Mouse (Mus musculus): ENCODE data around the gene Arrdc2. TPM values are rescaled to one million over a fixed set of nuclear protein-coding genes. Genes with fewer than 3 reads are reported as not detected.

Gene Arrdc2
- 10 to 100 TPM; 15.0 to 18.7 TPM for total RNA-seq (2021)

DNA sequence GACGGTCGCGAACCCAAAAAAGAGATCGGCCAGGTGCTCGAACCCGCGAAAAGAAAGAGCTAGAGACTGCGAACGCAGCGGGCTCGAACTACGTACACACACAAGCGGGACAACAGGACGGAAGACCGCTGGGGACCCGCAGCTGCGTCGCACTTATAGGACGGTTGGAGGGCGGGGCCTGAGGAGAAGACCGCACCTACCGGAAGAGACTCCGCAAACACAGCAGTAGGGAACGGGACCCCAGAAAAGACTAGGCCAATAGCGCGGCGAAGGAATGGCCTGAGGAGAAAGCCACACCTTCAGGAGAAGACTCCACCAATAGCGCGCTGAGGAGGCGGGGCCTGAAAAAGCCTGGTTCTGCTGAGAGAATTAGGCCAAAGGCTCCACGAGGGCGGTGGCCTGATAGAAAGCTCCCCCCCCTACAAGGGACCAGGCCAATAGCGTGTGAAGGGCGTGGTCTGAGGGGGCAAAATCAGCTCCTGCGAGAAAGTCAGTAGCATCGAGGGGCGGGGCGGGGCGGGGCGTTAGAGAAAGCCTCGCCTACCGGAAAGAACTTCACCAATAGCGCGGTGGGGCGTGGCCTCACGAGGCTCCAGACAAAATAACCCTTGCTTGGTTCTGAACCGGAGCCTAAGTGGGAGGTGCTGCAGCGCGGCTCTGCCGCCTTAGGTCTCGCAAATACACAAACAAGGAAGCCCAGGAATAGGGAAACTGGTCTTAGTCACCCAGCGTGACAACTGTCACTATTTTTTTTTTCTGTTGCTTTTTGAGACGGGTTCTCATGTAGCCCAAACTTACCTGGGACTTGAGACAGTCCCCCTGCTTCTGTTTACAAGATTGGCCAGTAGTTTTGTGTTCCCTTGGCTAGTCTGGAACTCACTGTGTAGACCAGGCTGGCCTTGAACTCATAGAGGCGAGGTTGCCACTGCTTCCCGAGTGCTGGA, at the start of gene Arrdc2:
Arrdc2 (minus strand) TSS at position 313 of the 944 bp plus-strand sequence.
- peak; percentile 84 to 89 for DNase-seq (ENCODE audit: extremely low spot score in 1 of 2, low spot score in 1 of 2)

GRCm38 (mm10) chr8:70887669-70888068, 48.1 kb upstream of the Arrdc2 start:
- no peak for DNase-seq (ENCODE audit: extremely low spot score in 1 of 2, low spot score in 1 of 2)

DNA sequence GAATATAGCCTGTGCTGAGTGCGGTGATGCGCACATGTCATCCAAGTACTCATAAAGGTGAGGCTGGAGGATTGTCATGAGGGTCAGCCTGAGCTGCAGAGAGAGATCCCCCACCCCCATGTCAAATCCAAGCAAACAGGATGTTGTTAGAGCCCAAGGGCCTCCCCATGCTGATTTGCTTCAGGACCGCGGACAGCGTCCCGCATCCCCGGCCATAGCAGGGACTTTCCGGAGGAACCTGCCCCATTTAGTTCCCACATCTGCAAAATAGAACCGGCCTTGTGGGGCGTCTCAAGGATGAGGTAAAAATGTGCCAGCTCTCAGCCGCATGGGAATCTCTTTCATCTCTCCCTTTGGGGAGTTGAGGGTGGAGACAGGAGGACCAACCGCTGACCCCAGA, 46.1 kb upstream of the Arrdc2 start:
- DNase-seq (ENCODE audit: extremely low spot score in 1 of 2, low spot score in 1 of 2), result no peak

- no peak for DNase-seq (ENCODE audit: extremely low spot score in 1 of 2, low spot score in 1 of 2)
Measured at GRCm38 (mm10) chr8:70884683-70885082, 45.2 kb upstream of the Arrdc2 start.

- DNase-seq (ENCODE audit: extremely low spot score in 1 of 2, low spot score in 1 of 2), result no peak
Measured at GRCm38 (mm10) chr8:70884186-70884585, 44.7 kb upstream of the Arrdc2 start.

DNA sequence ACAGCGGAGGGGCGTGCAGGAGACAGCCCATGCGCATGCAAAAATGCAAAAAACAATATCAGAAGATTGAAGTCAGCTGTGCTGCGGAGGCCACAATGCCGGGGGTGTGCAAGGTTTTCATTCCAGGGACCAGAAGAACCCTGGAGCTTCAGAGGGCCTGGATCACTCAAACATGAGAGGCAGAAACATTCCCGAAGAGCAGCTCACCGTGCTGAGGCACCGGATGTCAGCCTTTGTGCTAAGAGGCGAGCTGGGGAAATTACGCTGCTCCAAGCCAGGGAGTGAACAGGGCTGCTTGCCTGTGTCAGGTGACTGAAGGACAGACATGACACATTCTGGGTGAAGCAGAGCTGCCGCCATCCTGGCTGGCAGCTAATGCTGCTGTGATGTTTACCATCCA, 41.0 kb upstream of the Arrdc2 start:
- DNase-seq (ENCODE audit: extremely low spot score in 1 of 2, low spot score in 1 of 2), result no peak

GRCm38 (mm10) chr8:70880126-70880525, 40.6 kb upstream of the Arrdc2 start:
- no peak for DNase-seq (ENCODE audit: extremely low spot score in 1 of 2, low spot score in 1 of 2)

- DNase-seq (ENCODE audit: extremely low spot score in 1 of 2, low spot score in 1 of 2), result no peak
Measured at GRCm38 (mm10) chr8:70879500-70879899, 40.0 kb upstream of the Arrdc2 start.

GRCm38 (mm10) chr8:70878178-70878577, 38.7 kb upstream of the Arrdc2 start:
- DNase-seq (ENCODE audit: extremely low spot score in 1 of 2, low spot score in 1 of 2), result no peak

GRCm38 (mm10) chr8:70876382-70876781, 36.9 kb upstream of the Arrdc2 start:
- no peak for DNase-seq (ENCODE audit: extremely low spot score in 1 of 2, low spot score in 1 of 2)

DNA sequence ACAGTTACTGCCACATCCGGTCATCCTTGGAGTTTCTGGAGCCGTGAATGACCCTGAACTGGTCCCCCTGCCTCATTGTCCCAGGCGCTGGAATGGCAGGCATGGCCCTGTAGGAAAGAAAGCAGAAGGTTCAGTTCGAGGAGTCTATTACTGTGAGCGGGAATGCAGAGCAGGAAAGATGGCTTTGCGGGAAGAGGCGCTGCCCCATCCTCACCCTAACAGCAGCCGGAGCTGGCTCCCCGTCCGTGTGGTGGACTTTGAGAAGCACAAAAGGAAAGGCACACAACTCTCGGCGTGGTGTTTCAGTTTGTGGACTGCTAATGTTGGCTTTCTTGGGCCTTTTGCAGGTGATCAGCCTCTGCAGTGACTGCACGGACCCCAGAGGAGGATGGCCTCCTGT, 34.9 kb upstream of the Arrdc2 start:
- no peak for DNase-seq (ENCODE audit: extremely low spot score in 1 of 2, low spot score in 1 of 2)

DNA sequence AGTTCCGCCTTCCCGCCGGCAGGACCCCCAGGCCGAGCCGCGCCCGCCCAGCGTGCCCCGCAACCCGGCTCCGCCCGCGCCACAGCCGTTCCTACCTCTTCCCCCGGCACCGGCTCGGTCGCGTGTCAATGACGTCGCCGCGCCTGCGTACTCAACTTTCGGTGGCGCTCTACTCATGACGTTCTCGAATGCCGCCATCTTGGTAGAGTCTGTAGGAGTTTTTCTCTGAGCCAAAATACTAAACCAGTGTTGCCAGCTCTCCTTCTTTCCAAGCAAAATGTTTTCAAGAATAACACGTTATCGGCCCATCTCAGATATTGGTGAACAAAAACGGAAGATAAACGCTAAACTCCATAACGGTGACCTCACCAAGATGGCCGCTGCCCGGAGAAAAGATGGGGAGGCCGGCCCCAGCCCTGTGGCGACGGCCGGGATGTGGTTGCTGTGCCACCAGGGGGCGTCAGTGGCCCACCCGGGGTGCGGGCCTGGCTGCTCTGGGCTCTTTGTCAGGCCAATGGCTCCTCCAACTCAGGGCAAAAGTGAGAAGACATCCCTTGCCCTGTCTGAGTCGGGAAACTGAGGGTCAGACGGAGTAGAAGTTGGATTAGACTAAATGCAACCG, 34.0 kb upstream of the Arrdc2 start, which contains the start of gene Ccdc124:
Ccdc124 (minus strand) TSS at position 572 of the 622 bp plus-strand sequence.
- peak; percentile 94 to 98 for DNase-seq (ENCODE audit: extremely low spot score in 1 of 2, low spot score in 1 of 2)

- no peak for DNase-seq (ENCODE audit: extremely low spot score in 1 of 2, low spot score in 1 of 2)
Measured at GRCm38 (mm10) chr8:70872643-70873363, 33.3 kb upstream of the Arrdc2 start.

- no peak for DNase-seq (ENCODE audit: extremely low spot score in 1 of 2, low spot score in 1 of 2)
Measured at GRCm38 (mm10) chr8:70871195-70871807, 31.8 kb upstream of the Arrdc2 start.

DNA sequence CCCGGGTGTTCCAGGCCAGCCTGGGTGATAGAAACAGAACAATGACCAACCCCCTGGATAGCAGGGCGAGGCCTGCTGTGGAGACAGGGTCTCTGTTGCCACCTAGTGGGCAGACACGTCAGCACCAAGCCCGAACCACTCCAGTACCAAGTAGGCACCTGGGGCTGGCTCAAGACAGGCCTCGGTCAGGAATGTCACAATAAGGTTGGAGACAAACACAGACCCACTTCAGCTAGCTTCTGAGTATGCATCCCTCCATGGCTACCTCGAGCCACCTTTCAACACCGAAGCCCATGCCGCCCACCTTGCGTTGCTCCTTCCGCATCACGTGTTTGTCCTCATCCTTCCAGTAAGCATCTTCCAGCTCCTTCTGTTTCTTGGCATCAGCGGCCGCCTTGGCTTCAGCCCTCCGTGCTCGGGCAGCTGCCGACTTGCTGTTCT, 30.1 kb upstream of the Arrdc2 start:
- peak; percentile 59 to 73 for DNase-seq (ENCODE audit: extremely low spot score in 1 of 2, low spot score in 1 of 2)

DNA sequence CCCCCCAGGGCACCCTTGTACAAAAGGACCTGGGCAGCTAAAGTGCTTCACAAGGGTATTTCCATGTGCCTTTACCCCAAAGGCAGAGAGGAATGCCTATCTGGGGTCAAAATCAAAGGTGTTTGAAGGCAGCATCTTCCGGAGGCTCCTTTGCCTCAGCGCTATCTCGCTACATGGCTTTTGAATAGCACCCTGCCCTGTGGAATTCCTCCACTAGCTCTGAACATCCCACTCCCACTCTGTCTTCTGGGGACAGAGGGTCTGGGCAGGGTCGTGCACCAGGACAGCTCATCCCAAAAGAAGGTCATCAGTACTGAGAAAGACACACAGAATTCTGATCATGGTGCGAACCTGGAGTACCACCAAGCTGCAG, 29.7 kb upstream of the Arrdc2 start:
- DNase-seq (ENCODE audit: extremely low spot score in 1 of 2, low spot score in 1 of 2), result no peak

DNA sequence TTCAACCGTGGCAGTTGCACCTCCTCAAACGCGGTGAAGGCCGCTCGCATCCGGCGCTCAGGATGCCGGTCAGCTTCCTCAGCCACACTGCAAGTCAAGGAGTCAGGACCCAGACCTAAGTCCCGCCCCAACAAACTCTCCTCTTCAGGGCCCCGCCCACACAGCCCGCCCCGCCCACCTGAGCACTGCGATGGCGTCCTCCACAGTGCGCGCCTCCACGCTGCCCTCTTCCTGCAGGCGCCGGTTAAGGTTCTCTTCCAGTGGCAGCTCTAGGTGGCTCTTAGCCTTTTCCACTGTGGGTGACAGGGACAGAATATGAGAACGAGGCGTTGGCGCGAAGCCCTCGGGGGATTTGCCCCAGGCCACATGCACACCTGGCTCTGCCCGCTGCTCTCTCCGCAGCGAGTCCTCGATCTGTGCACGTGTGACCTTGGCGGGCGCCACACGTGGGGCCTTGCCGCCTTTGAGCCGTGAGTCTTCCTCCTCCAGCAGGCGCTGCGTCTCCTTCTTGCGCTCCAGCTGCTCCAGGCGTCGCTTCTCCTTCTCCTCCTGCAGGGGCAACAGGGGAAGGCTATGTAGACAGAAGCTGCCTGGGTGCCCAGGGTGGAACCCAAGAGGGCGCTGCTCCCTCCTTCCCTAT, 29.2 kb upstream of the Arrdc2 start:
- no peak for DNase-seq (ENCODE audit: extremely low spot score in 1 of 2, low spot score in 1 of 2)

GRCm38 (mm10) chr8:70866566-70866965, 27.0 kb upstream of the Arrdc2 start:
- DNase-seq (ENCODE audit: extremely low spot score in 1 of 2, low spot score in 1 of 2), result no peak

DNA sequence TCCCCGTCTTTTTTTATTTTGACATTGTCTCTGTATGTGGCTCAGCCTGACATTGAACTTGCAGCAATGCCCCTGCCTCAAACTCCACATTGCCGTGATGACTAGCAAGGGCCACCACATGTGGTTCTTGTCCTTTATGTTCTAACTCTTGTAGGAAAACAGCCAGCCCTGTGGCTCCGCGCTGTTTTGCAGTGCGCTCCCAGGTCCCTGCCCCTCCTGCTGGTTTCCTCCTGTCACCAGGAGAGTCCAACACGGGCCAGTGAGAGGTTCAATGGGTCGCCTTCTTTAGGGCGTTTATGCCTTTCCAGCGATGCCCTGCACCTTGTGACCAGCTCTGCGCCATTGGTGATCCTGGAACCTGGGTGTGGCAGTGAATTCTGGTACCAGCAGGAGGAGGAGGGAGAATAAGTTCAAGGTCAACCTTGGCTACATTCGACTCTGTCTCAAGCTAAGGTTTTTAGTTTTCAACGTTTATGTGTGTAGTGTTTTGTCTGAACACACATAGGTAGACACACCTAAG, 26.5 kb upstream of the Arrdc2 start:
- DNase-seq (ENCODE audit: extremely low spot score in 1 of 2, low spot score in 1 of 2), result no peak

Data from layer of hippocampus, postnatal 25 days (tissue).